Mouse (Mus musculus): Measurements from ENCODE around the gene Topbp1.

GRCm38 (mm10) chr9:103302666-103303065 is 2.3 kb upstream of the Topbp1 start:
- TF ChIP-seq CTCF (IDR thresholded peaks at IDR 0.05; ENCODE audit: insufficient read depth, low read depth, low read length) (no peak), POLR2A (IDR thresholded peaks at IDR 0.05; ENCODE audit: insufficient read depth, low read depth, low read length) (no peak)
